Mouse (Mus musculus) ovary, adult 18-20 months (tissue): Measurements from ENCODE around the gene Arhgef3.

Source experiments
- DNase-seq: peaks from one replicate; pipeline ENCODE4 v3.0.0; 2022; ENCODE audit warnings: low spot score, mixed read lengths

Gene Arhgef3

GRCm38 (mm10) chr14:27269836-27270235 lies 155.1 kb downstream of the Arhgef3 start:
- no peak for DNase-seq

GRCm38 (mm10) chr14:27270466-27270865 lies 155.8 kb downstream of the Arhgef3 start:
- DNase-seq = no peak

GRCm38 (mm10) chr14:27271371-27272071 lies 156.8 kb downstream of the Arhgef3 start:
- no peak for DNase-seq

- no peak for DNase-seq
Measured at GRCm38 (mm10) chr14:27272072-27272834, 157.6 kb downstream of the Arhgef3 start.

- no peak for DNase-seq
Measured at GRCm38 (mm10) chr14:27272835-27273138, 158.1 kb downstream of the Arhgef3 start.

- DNase-seq = no peak
Measured at GRCm38 (mm10) chr14:27273169-27273568, 158.5 kb downstream of the Arhgef3 start.

GRCm38 (mm10) chr14:27277259-27277658 lies 162.6 kb downstream of the Arhgef3 start:
- no peak for DNase-seq

GRCm38 (mm10) chr14:27280201-27280890 lies 165.6 kb downstream of the Arhgef3 start:
- no peak for DNase-seq

- no peak for DNase-seq
Measured at GRCm38 (mm10) chr14:27283956-27284355, 169.3 kb downstream of the Arhgef3 start.

- no peak for DNase-seq
Measured at GRCm38 (mm10) chr14:27286202-27286601, 171.5 kb downstream of the Arhgef3 start.

GRCm38 (mm10) chr14:27289053-27289452 lies 174.4 kb downstream of the Arhgef3 start:
- no peak for DNase-seq

- no peak for DNase-seq
Measured at GRCm38 (mm10) chr14:27292101-27292500, 177.4 kb downstream of the Arhgef3 start.

GRCm38 (mm10) chr14:27295821-27296220 lies 181.1 kb downstream of the Arhgef3 start:
- no peak for DNase-seq

GRCm38 (mm10) chr14:27296987-27297386 lies 182.3 kb downstream of the Arhgef3 start:
- no peak for DNase-seq

- no peak for DNase-seq
Measured at GRCm38 (mm10) chr14:27298875-27299274, 184.2 kb downstream of the Arhgef3 start.

GRCm38 (mm10) chr14:27299705-27300104 lies 185.0 kb downstream of the Arhgef3 start:
- no peak for DNase-seq

GRCm38 (mm10) chr14:27301768-27302499 lies 187.2 kb downstream of the Arhgef3 start:
- DNase-seq = no peak

- DNase-seq = no peak
Measured at GRCm38 (mm10) chr14:27303294-27303693, 188.6 kb downstream of the Arhgef3 start.

- DNase-seq = no peak
Measured at GRCm38 (mm10) chr14:27304408-27304807, 189.7 kb downstream of the Arhgef3 start.

- DNase-seq = no peak
Measured at GRCm38 (mm10) chr14:27308761-27309160, 194.1 kb downstream of the Arhgef3 start.

- DNase-seq = no peak
Measured at GRCm38 (mm10) chr14:27310559-27311242, 196.0 kb downstream of the Arhgef3 start.

- DNase-seq = no peak
Measured at GRCm38 (mm10) chr14:27312380-27312779, 197.7 kb downstream of the Arhgef3 start.
